Mouse (Mus musculus) embryo, embryonic 11.5 days (tissue): Measurements from ENCODE around the gene Cpox.

Source experiments
- DNase-seq: peaks from one replicate; pipeline ENCODE4 v3.0.0-alpha.2; 2012; ENCODE audit warnings: low read depth, low spot score

The Cpox gene

GRCm38 (mm10) chr16:58669264-58669663, 828 bp upstream of the Cpox start:
- no peak for DNase-seq

GRCm38 (mm10) chr16:58670643-58671042, 551 bp downstream of the Cpox start:
- no peak for DNase-seq

GRCm38 (mm10) chr16:58671212-58671985, 1.3 kb downstream of the Cpox start:
- DNase-seq = no peak

GRCm38 (mm10) chr16:58672396-58672795, 2.3 kb downstream of the Cpox start:
- DNase-seq = no peak

- DNase-seq = no peak
Observed at GRCm38 (mm10) chr16:58673811-58674410, 3.8 kb downstream of the Cpox start.

- DNase-seq = no peak
Observed at GRCm38 (mm10) chr16:58675256-58675655, 5.2 kb downstream of the Cpox start.

GRCm38 (mm10) chr16:58676156-58676555, 6.1 kb downstream of the Cpox start:
- DNase-seq = no peak

GRCm38 (mm10) chr16:58676633-58677032, 6.5 kb downstream of the Cpox start:
- no peak for DNase-seq

- no peak for DNase-seq
Observed at GRCm38 (mm10) chr16:58677491-58677890, 7.4 kb downstream of the Cpox start.

- no peak for DNase-seq
Observed at GRCm38 (mm10) chr16:58678660-58679059, 8.6 kb downstream of the Cpox start.

- DNase-seq = no peak
Observed at GRCm38 (mm10) chr16:58682046-58682445, 12.0 kb downstream of the Cpox start.

- no peak for DNase-seq
Observed at GRCm38 (mm10) chr16:58682870-58683269, 12.8 kb downstream of the Cpox start.

GRCm38 (mm10) chr16:58683911-58684310, 13.8 kb downstream of the Cpox start:
- no peak for DNase-seq

- DNase-seq = no peak
Observed at GRCm38 (mm10) chr16:58684537-58684936, 14.4 kb downstream of the Cpox start.

GRCm38 (mm10) chr16:58685548-58686537, 15.8 kb downstream of the Cpox start:
- no peak for DNase-seq

- no peak for DNase-seq
Observed at GRCm38 (mm10) chr16:58688534-58688933, 18.4 kb downstream of the Cpox start.

- no peak for DNase-seq
Observed at GRCm38 (mm10) chr16:58689555-58690169, 19.6 kb downstream of the Cpox start.

- no peak for DNase-seq
Observed at GRCm38 (mm10) chr16:58690322-58690732, 20.2 kb downstream of the Cpox start.

GRCm38 (mm10) chr16:58694091-58694490, 24.0 kb downstream of the Cpox start:
- no peak for DNase-seq

GRCm38 (mm10) chr16:58696796-58697195, 26.7 kb downstream of the Cpox start:
- DNase-seq = no peak

GRCm38 (mm10) chr16:58697261-58697660, 27.2 kb downstream of the Cpox start:
- no peak for DNase-seq

- no peak for DNase-seq
Observed at GRCm38 (mm10) chr16:58700174-58700573, 30.1 kb downstream of the Cpox start.
